Mouse (Mus musculus) limb, embryonic 11.5 days (tissue): ENCODE measurements around the gene Heg1. TPM values are rescaled to one million over a fixed set of nuclear protein-coding genes. Genes with fewer than 3 reads are reported as not detected.

ENCODE experiments used
- ATAC-seq: fragments of 200-750 bp; cut with Nextera tagmentation; 2 replicates; pipeline ENCODE4 v1.8.0; 2017; ENCODE audit warnings: low read depth; ENCODE audit not compliant: insufficient number of reproducible peaks, low FRiP score, low TSS enrichment
- DNase-seq: peaks from one replicate; pipeline ENCODE4 v3.0.0-alpha.2; 2015; ENCODE audit warnings: low spot score
- H3K27ac ChIP-seq: fragments of 300-500 bp; sonication (generic); replicated peaks from 2 replicates; pipeline ENCODE4 v1.5.1; 2014; ENCODE audit warnings: low read depth, mild to moderate bottlenecking, low read length
- H3K27me3 ChIP-seq: fragments of 300-500 bp; sonication (generic); 2 replicates; pipeline ENCODE4 v1.6.1; 2014; ENCODE audit warnings: mild to moderate bottlenecking, low read length, mixed read lengths; ENCODE audit not compliant: control insufficient read depth, insufficient read depth
- H3K36me3 ChIP-seq: fragments of 300-500 bp; sonication (generic); 2 replicates; pipeline ENCODE4 v1.6.1; 2014; ENCODE audit warnings: mild to moderate bottlenecking, low read length, moderate library complexity, mixed read lengths; ENCODE audit not compliant: control insufficient read depth, insufficient read depth
- H3K4me1 ChIP-seq: fragments of 300-500 bp; sonication (generic); 2 replicates; pipeline ENCODE4 v1.6.1; 2014; ENCODE audit warnings: low read length, mixed read lengths; ENCODE audit not compliant: control insufficient read depth, insufficient read depth
- H3K4me2 ChIP-seq: fragments of 300-500 bp; sonication (generic); 2 replicates; pipeline ENCODE4 v1.6.1; 2014; ENCODE audit warnings: low read depth, mild to moderate bottlenecking, moderate library complexity; ENCODE audit not compliant: severe bottlenecking
- H3K4me3 ChIP-seq: fragments of 300-500 bp; sonication (generic); 2 replicates; pipeline ENCODE4 v1.5.1; 2014; ENCODE audit warnings: low read depth, low read length
- H3K9ac ChIP-seq: fragments of 300-500 bp; sonication (generic); 2 replicates; pipeline ENCODE4 v1.6.1; 2014; ENCODE audit warnings: mild to moderate bottlenecking, low read length
- H3K9me3 ChIP-seq: fragments of 300-500 bp; sonication (generic); 2 replicates; pipeline ENCODE4 v1.6.1; 2016; ENCODE audit warnings: low read length; ENCODE audit not compliant: control insufficient read depth
- WGBS: fragments of 180-500 bp; shearing (Covaris S2); extraction: QIAGEN DNeasy Blood & Tissue Kit; methylation state at CpG from one replicate; pipeline ENCODE4 v1.1.7; 2014; 5-methylcytosine and 5-hydroxymethylcytosine counted together
- polyA plus RNA-seq: library from polyadenylated mRNA; unstranded; fragments of >200 nt; fragmentation: Nextera tagmentation; extraction: Ambion mirVana; gene quantifications from 2 replicates; pipeline ENCODE4 v1.2.1, GENCODE M21; 2014

Heg1 gene
- polyA plus RNA-seq, 1 experiment from 2014 or later: 11.0 TPM

- H3K9me3 ChIP-seq: no peaks in the 10 kb centered on the region
- ATAC-seq (no peak), DNase-seq (no peak)
- no peak overlapping the region for H3K27ac ChIP-seq
- no peaks in the 10 kb centered on the region for H3K36me3 ChIP-seq
- 71% methylated on average over 5 of the region's 5 CpGs for WGBS
- no peak overlapping the region for H3K9ac ChIP-seq
- H3K4me1 ChIP-seq: no peaks in the 10 kb centered on the region
- no peak overlapping the region for H3K4me3 ChIP-seq
- no peak overlapping the region for H3K4me2 ChIP-seq
- H3K27me3 ChIP-seq: no peaks in the 10 kb centered on the region
Measured at GRCm38 (mm10) chr16:33781789-33782728, 97.9 kb downstream of the Heg1 start.

GRCm38 (mm10) chr16:33782729-33783091 lies 98.5 kb downstream of the Heg1 start:
- 90% methylated on average over 1 of the region's 1 CpGs for WGBS
- no peaks in the 10 kb centered on the region for H3K9me3 ChIP-seq

GRCm38 (mm10) chr16:33784547-33784946 lies 100.4 kb downstream of the Heg1 start:
- no peak overlapping the region for H3K27ac ChIP-seq
- H3K4me1 ChIP-seq: no peaks in the 10 kb centered on the region
- H3K27me3 ChIP-seq: no peaks in the 10 kb centered on the region
- 83% methylated on average over 1 of the region's 1 CpGs for WGBS
- H3K4me2 ChIP-seq: no peak overlapping the region
- no peak for ATAC-seq
- no peak overlapping the region for H3K9ac ChIP-seq
- H3K4me3 ChIP-seq: no peak overlapping the region
- H3K36me3 ChIP-seq: no peaks in the 10 kb centered on the region
- DNase-seq: no peak
- no peaks in the 10 kb centered on the region for H3K9me3 ChIP-seq

More at GRCm38 (mm10) chr16:33782729-33783091, 98.5 kb downstream of the Heg1 start:
- Histone ChIP-seq H3K27ac (no peak overlapping the region), H3K9ac (no peak overlapping the region), H3K36me3 (no peaks in the 10 kb centered on the region), H3K4me2 (no peak overlapping the region), H3K4me1 (no peaks in the 10 kb centered on the region), H3K4me3 (no peak overlapping the region), H3K27me3 (no peaks in the 10 kb centered on the region)
- ATAC-seq (no peak), DNase-seq (no peak)

GRCm38 (mm10) chr16:33785092-33785704 lies 101.0 kb downstream of the Heg1 start:
- Histone ChIP-seq H3K9ac (no peak overlapping the region), H3K27me3 (no peaks in the 10 kb centered on the region), H3K36me3 (no peaks in the 10 kb centered on the region), H3K9me3 (no peaks in the 10 kb centered on the region), H3K4me3 (no peak overlapping the region), H3K4me2 (no peak overlapping the region), H3K27ac (no peak overlapping the region), H3K4me1 (no peaks in the 10 kb centered on the region)
- DNase-seq: no peak
- ATAC-seq: no peak
- WGBS: 76% methylated on average over 8 of the region's 8 CpGs

GRCm38 (mm10) chr16:33786657-33787390 lies 102.7 kb downstream of the Heg1 start:
- no peaks in the 10 kb centered on the region for H3K4me1 ChIP-seq
- no peaks in the 10 kb centered on the region for H3K27me3 ChIP-seq
- H3K4me3 ChIP-seq: no peak overlapping the region
- ATAC-seq: no peak
- H3K27ac ChIP-seq: no peak overlapping the region
- DNase-seq: no peak
- no peaks in the 10 kb centered on the region for H3K36me3 ChIP-seq
- no peak overlapping the region for H3K4me2 ChIP-seq
- 85% methylated on average over 7 of the region's 7 CpGs for whole genome bisulfite sequencing
- no peak overlapping the region for H3K9ac ChIP-seq
- no peaks in the 10 kb centered on the region for H3K9me3 ChIP-seq

- 83% methylated on average over 10 of the region's 10 CpGs for WGBS
- Histone ChIP-seq H3K27ac (no peak within 1 kb of the TSS), H3K4me2 (no peak within 1 kb of the TSS), H3K27me3 (no peaks in the 10 kb centered on the region), H3K36me3 (no peaks in the 10 kb centered on the region), H3K4me3 (no peak within 1 kb of the TSS), H3K9me3 (no peaks in the 10 kb centered on the region), H3K9ac (no peak within 1 kb of the TSS), H3K4me1 (no peaks in the 10 kb centered on the region)
- DNase-seq (no peak), ATAC-seq (no peak)
Measured at GRCm38 (mm10) chr16:33793846-33794791, 109.9 kb downstream of the Heg1 start, which contains the start of gene Muc13. TSS of gene Muc13 (plus strand) at chr16:33794037.

GRCm38 (mm10) chr16:33795106-33795505 lies 110.9 kb downstream of the Heg1 start:
- ATAC-seq: no peak
- no peak overlapping the region for H3K27ac ChIP-seq

More at GRCm38 (mm10) chr16:33795106-33795505, 110.9 kb downstream of the Heg1 start:
- H3K4me2 ChIP-seq: no peak overlapping the region
- H3K9me3 ChIP-seq: no peaks in the 10 kb centered on the region
- DNase-seq: no peak
- WGBS: 84% methylated on average over 4 of the region's 4 CpGs
- no peak overlapping the region for H3K9ac ChIP-seq
- H3K27me3 ChIP-seq: no peaks in the 10 kb centered on the region
- no peaks in the 10 kb centered on the region for H3K4me1 ChIP-seq
- H3K4me3 ChIP-seq: no peak overlapping the region
- no peaks in the 10 kb centered on the region for H3K36me3 ChIP-seq
